Mouse (Mus musculus) R1 (cell line): ENCODE results near the gene Zfp384.

Source experiments
- DNase-seq: peaks from one replicate; pipeline ENCODE4 v3.0.0-alpha.2; 2018; ENCODE audit warnings: low read depth, low spot score

Zfp384 gene

GRCm38 (mm10) chr6:125009129-125009180 is at the start of gene Zfp384:
Zfp384 (plus strand) TSS chr6:125009145.
- no peak for DNase-seq

DNA sequence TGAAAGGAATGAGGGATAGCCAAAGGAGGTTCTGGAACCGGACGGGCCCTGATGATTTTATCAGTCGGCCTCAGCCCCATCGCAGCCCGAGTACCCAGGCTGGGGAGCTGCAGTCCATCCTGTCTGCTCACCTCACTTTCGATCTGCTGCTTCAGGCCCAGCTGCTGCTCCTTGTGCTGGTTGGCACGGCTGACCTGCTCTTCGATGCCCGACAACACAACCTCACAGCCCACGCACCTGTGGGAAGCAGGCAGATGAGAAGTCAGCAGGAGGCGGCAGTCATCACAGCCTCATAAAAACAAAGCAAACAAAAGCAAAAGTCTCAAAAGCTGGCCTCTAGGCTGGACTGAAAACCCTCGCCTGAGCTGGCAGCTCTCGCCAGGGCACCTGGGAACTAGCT is 49.0 kb upstream of the Zfp384 start:
- no peak for DNase-seq

GRCm38 (mm10) chr6:124961021-124961420 is 47.9 kb upstream of the Zfp384 start:
- no peak for DNase-seq

- DNase-seq, result peak; percentile 64
Measured at GRCm38 (mm10) chr6:124964638-124965037, 44.3 kb upstream of the Zfp384 start.

DNA sequence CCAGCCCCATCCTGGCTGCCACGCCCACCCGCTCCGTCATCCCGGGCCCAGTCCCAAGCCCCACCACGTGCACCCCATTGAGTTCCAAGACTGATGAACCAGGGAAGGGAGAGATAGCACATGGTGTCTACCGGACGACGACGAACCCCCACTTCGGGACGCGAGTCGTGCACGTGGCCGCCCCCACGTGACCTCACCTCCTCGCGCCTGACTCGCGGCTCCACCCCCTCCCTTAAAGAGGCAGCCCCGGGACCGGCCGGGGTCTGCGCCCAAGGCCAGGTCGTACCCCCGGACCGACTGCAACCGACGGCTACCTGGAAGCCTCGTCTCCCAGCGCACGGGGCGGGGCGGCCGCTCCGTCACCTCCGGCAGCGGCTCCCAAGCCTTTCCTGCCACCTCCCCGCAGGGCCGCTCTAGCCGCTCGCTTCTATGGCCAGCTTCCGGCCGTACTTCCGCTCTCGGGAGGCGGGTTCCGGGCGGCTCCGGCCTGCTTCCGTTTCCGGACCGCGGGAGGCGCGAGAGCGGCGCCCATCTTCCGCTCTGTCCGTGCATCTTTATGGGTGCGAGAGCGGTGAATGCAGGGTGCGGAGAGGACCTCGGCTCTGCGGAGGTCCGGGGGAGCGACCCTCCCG is 43.7 kb upstream of the Zfp384 start, which contains the start of gene Cops7a:
Gene Cops7a (minus strand): TSS at position 451 of the 632 bp plus-strand sequence.
- DNase-seq, result peak; percentile 95

DNA sequence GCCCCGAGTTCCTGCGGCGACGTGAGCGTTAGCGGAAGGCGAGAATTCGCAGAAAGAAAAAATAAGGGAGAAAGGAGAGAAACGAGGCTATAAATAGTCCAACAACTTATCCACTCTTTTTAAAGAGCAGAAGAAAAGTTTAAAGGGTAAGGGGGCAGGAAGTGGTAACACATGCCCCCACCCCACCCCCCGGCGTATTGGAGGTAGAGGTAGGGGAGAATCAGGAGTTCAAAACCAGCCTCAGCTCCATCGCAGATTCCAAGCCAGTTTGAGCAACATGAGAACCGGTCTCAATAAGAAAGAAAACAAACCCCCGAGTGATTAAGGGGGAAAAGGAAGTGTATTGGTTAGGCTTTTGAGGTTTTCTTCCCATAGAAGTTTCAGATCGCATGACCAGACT is 43.2 kb upstream of the Zfp384 start:
- DNase-seq, result no peak

- DNase-seq, result peak; percentile 72
Measured at GRCm38 (mm10) chr6:124966466-124967118, 42.4 kb upstream of the Zfp384 start.

DNA sequence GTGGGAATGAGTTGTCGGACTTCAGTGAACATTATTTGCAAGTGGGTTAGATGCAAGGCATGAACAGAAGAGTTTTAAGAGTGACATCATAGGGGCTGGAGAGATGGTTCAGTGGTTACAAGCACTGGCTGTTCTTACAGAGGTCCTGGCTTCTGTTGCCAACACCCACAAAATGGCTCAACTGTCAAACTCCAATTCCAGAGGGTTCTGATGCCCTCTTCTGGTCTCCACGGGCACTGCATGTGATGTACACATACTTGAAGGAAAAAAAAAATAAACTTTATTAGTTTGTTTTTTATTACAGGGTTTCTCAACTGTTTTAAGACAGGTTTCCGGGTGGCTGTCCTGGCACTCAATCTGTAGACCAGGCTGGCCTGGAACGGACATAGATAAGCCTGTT is 41.2 kb upstream of the Zfp384 start:
- DNase-seq, result peak; percentile 82

DNA sequence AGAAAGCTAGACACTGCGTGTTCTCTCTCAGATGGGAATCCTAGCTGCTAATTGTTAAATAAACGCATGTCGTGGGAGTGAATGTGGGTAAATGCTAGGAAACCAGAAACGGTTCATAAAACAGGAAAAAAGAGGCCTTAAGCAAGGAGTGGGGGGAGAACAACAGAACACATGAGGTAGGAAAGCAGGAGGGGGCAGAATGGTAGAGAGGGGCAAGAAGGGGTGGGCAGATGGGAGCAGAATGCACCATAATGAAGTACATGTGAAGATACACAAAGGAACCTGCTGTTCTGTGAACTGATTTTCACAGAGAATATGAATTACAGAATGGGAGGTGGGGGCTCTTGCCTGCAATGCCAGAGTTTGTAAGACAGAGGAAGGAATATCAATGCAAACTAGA is 16.7 kb upstream of the Zfp384 start:
- DNase-seq, result no peak

DNA sequence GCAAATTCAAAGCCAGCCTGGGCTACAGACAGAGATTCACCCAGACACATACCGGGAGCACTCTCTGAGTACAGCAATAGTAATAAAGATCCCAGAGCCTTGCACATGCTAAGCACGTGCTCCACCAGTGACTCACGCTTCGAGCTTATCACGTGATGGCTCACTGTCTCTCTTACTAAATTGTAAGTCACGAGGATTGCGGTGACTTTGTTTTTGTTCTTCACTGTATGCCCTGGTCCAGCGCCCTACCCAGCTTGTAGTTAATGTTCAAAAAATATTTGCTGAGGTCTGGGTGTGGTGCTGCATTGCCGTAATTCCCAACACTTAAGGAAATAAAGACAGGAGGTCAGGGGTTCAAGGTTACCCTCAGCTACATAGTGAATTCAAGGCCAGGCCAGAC is 15.6 kb upstream of the Zfp384 start:
- peak; percentile 46 for DNase-seq

- DNase-seq, result peak; percentile 74
Measured at GRCm38 (mm10) chr6:124993876-124994275, 15.1 kb upstream of the Zfp384 start.

- no peak for DNase-seq
Measured at GRCm38 (mm10) chr6:124995246-124995645, 13.7 kb upstream of the Zfp384 start.

DNA sequence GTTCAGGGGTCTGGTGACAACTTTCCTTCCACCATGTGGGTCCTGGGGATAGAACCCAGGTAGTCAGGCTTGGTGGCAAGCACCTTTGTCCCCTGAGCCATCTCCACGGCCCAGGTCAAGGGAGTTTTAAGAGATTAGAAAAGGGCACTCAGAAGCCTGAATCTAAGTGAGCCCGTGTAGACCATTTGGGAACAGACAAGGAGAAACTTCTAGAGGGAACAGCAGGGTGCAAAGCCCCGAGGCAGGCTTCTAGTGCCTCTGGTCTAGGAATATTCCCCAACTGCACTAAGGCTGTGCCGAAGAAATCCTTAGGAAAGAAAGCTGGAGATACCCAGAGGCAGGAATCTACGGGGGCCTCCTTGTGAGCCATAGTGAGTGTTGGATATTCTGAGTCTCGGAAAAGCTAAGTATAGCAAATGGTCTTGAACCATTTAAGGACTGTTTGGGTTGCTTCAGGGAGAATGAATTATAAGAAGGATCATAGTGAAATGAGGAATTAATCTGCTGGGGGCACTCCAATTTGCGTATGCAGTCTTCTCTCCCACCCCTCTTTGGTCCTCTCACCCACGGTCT is 13.0 kb upstream of the Zfp384 start:
- DNase-seq, result no peak

DNA sequence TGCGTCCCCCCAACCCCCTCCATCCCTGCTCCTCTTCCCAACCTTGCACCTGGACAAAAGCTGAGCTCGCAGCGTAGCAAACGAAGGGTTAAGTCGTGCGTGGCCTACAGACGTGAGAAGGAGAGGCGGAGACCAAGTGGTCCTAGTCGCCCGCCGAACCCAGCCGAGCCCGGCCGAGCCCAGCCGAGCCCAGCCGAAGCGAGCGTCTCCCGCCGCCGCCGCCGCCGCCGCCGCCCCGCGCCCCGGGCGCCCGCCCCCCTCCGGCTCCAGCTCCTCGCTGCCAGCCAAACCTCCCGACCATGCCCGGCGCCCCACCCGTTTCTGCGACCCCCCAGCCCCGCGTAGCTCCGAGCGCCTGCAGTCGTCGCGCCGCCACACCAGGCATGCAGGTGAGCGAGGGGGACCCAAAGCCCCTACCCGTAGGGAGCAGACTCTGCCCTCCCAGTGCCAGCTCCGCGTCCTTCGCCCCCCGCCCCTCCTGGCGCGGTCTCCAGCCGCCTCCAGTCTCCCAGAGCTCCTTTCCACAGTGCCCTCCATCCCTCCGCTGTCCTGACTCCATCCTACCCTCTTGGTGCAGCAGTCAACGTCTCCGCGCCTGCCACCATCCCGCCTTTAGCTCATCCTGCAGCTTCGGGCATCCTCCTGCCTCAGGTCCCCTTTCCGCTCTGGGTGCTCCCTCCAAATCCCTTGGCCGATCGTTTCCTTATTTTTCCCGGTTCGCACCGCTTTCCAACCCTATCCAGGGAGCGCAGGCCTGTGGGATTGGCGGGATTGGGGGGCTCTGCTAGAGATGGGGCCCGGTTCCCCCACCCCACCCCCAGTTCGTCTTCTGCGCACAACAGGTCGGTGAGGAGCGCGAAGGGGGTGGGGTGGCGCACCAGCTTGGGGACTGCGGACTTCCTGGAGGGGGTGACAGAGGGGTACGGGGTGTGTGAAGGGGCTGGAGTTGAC is 12.1 kb upstream of the Zfp384 start, which contains the start of gene Pianp:
Gene Pianp (plus strand): TSS at position 144 of the 951 bp plus-strand sequence.
- DNase-seq, result peak; percentile 55

DNA sequence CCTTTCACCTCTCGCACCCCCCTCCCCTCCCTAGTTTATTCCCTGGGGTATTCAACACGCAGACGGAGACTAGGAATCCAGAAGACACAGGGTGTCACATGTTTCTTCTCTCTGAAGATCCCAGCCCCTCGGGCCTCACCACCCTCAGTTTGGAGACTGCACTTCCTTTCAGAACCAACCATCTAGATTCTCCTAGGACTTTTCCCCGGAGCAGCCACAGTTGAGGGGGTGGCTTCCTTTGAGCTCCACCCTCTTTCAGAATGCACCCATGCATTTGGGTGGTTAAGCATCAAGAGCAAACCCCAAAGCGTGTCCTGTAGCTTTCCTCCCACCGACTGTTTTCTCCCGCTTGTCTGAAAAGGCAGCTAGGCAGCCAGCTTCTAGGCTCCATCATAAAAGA is 10.9 kb upstream of the Zfp384 start:
- peak; percentile 29 for DNase-seq

GRCm38 (mm10) chr6:124999091-124999490 is 9.9 kb upstream of the Zfp384 start:
- peak; percentile 25 for DNase-seq

GRCm38 (mm10) chr6:124999546-124999945 is 9.4 kb upstream of the Zfp384 start:
- peak; percentile 63 for DNase-seq

GRCm38 (mm10) chr6:125003706-125004105 is 5.2 kb upstream of the Zfp384 start:
- DNase-seq, result peak; percentile 58

DNA sequence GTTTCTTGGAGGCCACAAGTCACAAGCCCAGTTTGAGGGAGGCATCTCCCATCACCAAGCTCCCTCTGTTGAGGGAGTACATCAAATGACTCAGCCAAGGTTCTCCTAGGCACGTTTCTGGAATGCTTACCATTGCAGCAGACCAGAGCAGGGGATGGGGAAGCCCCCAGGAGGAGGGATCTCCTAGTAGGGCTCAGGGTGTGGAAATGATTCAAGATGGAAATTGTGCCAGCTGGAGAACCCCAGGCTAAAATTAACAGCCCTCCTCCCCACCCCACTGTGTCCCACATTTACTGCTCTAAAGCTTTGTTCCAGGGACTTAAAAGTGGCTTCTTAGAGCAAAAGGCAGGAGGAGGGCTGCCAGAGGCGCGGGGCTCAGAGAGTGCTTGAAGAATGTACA is 3.9 kb upstream of the Zfp384 start:
- DNase-seq, result no peak

DNA sequence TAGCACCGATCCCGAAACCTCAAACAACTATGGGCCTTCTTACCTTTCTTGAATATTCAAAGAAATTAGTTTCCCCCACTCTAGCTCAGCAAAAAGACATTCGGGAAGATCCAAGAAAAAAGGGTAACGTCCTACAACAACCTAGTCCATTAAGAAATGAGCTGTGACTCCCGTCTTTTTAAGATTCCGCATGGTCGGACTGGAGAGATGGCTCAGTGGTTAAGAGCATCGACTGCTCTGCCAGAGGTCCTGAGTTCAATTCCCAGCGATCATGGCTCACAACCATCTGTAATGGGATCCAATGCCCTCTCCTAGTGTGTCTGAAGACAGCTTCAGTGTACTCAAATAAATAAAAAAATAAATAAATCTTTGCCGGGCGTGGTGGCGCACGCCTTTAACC is 885 bp upstream of the Zfp384 start:
- DNase-seq, result peak; percentile 23

DNA sequence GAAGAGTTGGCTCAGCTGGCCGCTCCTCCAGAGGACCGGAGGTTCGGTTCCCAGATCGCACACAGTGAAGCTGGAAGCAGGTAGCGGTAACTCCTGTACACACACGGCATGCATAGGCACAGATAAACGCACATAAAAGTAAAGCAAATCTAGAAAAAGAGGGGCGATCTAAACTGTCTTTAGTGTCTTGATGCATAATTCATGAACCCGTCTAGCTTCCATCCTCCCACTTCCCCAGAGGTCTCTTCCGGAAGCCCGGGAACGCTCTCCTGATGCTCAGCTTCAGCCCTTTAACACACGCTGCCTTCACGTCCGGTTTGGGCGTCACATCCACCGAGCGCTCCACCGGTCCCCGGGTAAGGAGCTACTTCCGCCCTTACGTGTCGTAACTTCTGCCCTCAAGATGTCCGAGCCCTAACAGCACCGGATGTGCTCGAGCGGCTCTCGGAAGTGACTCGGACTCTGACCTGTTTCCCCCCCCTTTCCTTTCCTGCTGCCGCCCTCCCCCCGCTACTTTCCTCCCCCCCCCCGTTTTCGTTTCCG is 288 bp upstream of the Zfp384 start:
- DNase-seq, result peak; percentile 99
